Mouse (Mus musculus): ENCODE measurements around the gene Pinlyp.
A peak's percentile ranks its signal among the peaks of the same experiment; 100 is the strongest.

DNA sequence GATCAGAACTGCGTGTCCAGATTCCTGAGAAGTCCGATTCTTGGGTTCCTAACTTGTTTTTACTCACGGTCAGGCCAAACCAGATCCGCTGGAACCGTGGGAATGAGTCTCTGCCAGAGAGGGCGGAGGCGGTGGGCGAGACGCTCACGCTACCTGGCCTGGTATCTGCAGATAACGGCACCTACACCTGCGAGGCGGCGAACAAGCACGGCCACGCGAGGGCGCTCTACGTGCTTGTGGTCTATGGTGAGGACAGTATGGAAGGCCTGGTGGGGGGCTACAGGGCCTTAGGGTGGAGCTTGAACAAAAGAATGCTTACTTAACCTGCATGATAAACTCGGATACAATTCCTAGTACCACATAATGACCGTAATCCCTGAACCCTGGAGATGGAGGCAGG, 44.4 kb downstream of the Pinlyp start:
- TF ChIP-seq CTCF (IDR thresholded peaks at IDR 0.05) (peak; percentile 60), EP300 (IDR thresholded peaks at IDR 0.05) (no peak)
